Mouse (Mus musculus) left cerebral cortex, postnatal 10 days (tissue): ENCODE measurements around the gene Acp7. TPM values are rescaled to one million over a fixed set of nuclear protein-coding genes. Genes with fewer than 3 reads are reported as not detected.
A peak's percentile ranks its signal among the peaks of the same experiment; 100 is the strongest.
"Not testable (repeated sequence)": the region's sequence is repeated elsewhere in the genome, so short reads cannot be mapped to it uniquely, and the experiment has no call there.

ENCODE experiments used
- DNase-seq, 2 experiments: peaks; one replicate each; pipeline ENCODE4 v3.0.0; 2021 to 2022; ENCODE audit warnings: low spot score in 2 of 2, mixed read lengths in 1 of 2; ENCODE audit errors: extremely low spot score in 1 of 2
- intact Hi-C: fragments of 180-260 bp; cut with DNase I; formaldehyde crosslinking; loops from one replicate; pipeline ENCODE4 v1.15.1; 2025
- total RNA-seq, 2 experiments: library from RNA; stranded (reverse); gene quantifications; 2 replicates each; pipeline ENCODE4 v1.2.3; 2021

Acp7 gene
- total RNA-seq, 2 experiments from 2014 or later, result 0.55 to 1.8 TPM

GRCm38 (mm10) chr7:28605951-28606350 is 25.2 kb downstream of the Acp7 start:
- intact Hi-C loops, result loop anchor here (10.0 kb wide), 1 partner anchor 231 kb away; the partner anchor contains the start of gene Plekhg2
- no peak for DNase-seq

GRCm38 (mm10) chr7:28603788-28604187 is 27.3 kb downstream of the Acp7 start:
- intact Hi-C loops, result loop anchor here (5.0 to 10.0 kb wide), 2 partner anchors 124 to 229 kb away; partner anchors contain the start of gene Plekhg2

GRCm38 (mm10) chr7:28603136-28603535 is 28.0 kb downstream of the Acp7 start:
- DNase-seq, result no peak

More at GRCm38 (mm10) chr7:28603788-28604187, 27.3 kb downstream of the Acp7 start:
- not testable (repeated sequence) for DNase-seq

GRCm38 (mm10) chr7:28601668-28602067 is 29.5 kb downstream of the Acp7 start:
- peak; percentile 54 to 67 for DNase-seq
- intact Hi-C loops, result loop anchor here (1.0 to 10.0 kb wide), 4 partner anchors 33 to 227 kb away; partner anchors contain the start of gene Plekhg2

More at GRCm38 (mm10) chr7:28603136-28603535, 28.0 kb downstream of the Acp7 start:
- intact Hi-C loops, result loop anchor here (5.0 to 10.0 kb wide), 2 partner anchors 124 to 228 kb away; partner anchors contain the start of gene Plekhg2

- intact Hi-C loops, result loop anchor here (1.0 to 10.0 kb wide), 4 partner anchors 32 to 226 kb away; partner anchors contain the start of gene Plekhg2
- peak; percentile 50 to 70 for DNase-seq
These were observed 30.1 kb downstream of the Acp7 start for GRCm38 (mm10) chr7:28601029-28601428.

GRCm38 (mm10) chr7:28598951-28599350 is 32.2 kb downstream of the Acp7 start:
- intact Hi-C loops, result no loop called here
- no peak for DNase-seq

- peak; percentile 99 to 100 for DNase-seq
- intact Hi-C loops, result no loop called here
These were observed 33.3 kb downstream of the Acp7 start, which contains the start of the genes Samd4b and Pak4 for GRCm38 (mm10) chr7:28597642-28598446. Gene Samd4b, minus strand, starts transcription at chr7:28598144. Gene Pak4, minus strand, starts transcription at chr7:28598185.

GRCm38 (mm10) chr7:28597277-28597570 is 33.9 kb downstream of the Acp7 start:
- intact Hi-C loops, result no loop called here
- DNase-seq, result no peak

- DNase-seq, result no peak
- intact Hi-C loops, result no loop called here
These were observed 34.5 kb downstream of the Acp7 start for GRCm38 (mm10) chr7:28596436-28597276.

- intact Hi-C loops, result no loop called here
- no peak for DNase-seq
These were observed 35.2 kb downstream of the Acp7 start for GRCm38 (mm10) chr7:28595751-28596435.

GRCm38 (mm10) chr7:28593206-28594111 is 37.7 kb downstream of the Acp7 start:
- DNase-seq, result peak in 1 of 2 experiments; percentile 49
- intact Hi-C loops, result no loop called here

GRCm38 (mm10) chr7:28591862-28592261 is 39.3 kb downstream of the Acp7 start:
- intact Hi-C loops, result no loop called here
- DNase-seq, result no peak

GRCm38 (mm10) chr7:28587644-28588043 is 43.5 kb downstream of the Acp7 start:
- peak in 1 of 2 experiments; percentile 55 for DNase-seq
- intact Hi-C loops, result no loop called here

GRCm38 (mm10) chr7:28586663-28587411 is 44.3 kb downstream of the Acp7 start:
- peak in 1 of 2 experiments; percentile 52 for DNase-seq
- intact Hi-C loops, result no loop called here

- intact Hi-C loops, result no loop called here
- DNase-seq, result no peak
These were observed 46.1 kb downstream of the Acp7 start for GRCm38 (mm10) chr7:28585001-28585400.

GRCm38 (mm10) chr7:28584468-28584867 is 46.7 kb downstream of the Acp7 start:
- intact Hi-C loops, result no loop called here

More at GRCm38 (mm10) chr7:28584468-28584867, 46.7 kb downstream of the Acp7 start:
- no peak for DNase-seq
